Mouse (Mus musculus): ENCODE measurements around the gene Med16.
A peak's percentile ranks its signal among the peaks of the same experiment; 100 is the strongest.

Gene Med16

DNA sequence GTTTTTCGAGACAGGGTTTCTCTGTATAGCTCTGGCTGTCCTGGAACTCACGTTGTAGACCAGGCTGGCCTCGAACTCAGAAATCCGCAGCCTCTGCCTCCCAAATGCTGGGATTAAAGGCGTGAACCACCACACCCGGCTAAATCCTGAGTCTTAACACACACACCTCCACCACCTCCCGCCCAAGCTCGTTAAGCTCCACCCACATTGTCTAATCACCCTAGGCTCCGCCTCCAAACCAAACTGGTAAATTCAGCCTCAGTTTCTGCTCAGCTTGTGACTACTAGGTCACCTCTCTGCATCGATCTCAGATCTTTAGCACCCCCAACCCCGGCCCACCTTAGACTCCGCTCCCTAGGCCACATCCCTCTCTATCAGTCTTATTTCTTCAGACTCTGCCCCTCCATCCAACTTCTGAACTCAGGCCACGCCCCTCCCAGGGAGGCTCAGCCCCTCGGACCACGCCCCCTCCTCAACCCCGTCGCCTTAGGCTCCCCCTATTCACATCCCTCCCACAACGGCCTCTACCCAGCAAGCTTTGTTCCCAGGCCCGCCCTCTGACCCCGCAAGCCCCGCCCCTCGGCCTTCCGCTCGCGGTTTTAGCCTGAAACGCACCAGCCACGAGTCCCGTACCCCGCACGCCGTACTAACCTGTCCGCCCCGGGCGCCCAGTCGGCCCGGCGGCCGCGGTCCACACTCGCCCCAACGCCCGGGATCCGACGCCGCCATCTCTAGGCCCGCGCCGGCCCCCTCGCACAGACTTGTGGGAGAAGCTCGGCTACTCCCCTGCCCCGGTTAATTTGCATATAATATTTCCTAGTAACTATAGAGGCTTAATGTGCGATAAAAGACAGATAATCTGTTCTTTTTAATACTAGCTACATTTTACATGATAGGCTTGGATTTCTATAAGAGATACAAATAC is at the start of gene Med16:
TSS of gene Med16 (minus strand) at position 757 of the 925 bp plus-strand sequence.
- Histone ChIP-seq H3K36me3 (ENCODE audit: control insufficient read depth, insufficient read depth, low read length, poor library complexity, severe bottlenecking) (peaks cover 4% of the 10 kb centered on the region), H3K27me3 (ENCODE audit: control insufficient read depth, insufficient read depth, low read length, poor library complexity, severe bottlenecking) (no peaks in the 10 kb centered on the region)
- DNase-seq (ENCODE audit: low read depth, low spot score) = peak; percentile 98

GRCm38 (mm10) chr10:79958140-79958816 is 49.6 kb upstream of the Med16 start:
- no peaks in the 10 kb centered on the region; the same call in 1 of the 2 replicates for H3K36me3 ChIP-seq (ENCODE audit: control insufficient read depth, insufficient read depth, low read length, poor library complexity, severe bottlenecking)
- no peaks in the 10 kb centered on the region for H3K27me3 ChIP-seq (ENCODE audit: control insufficient read depth, insufficient read depth, low read length, poor library complexity, severe bottlenecking)
- peak; percentile 88 for DNase-seq (ENCODE audit: low read depth, low spot score)

DNA sequence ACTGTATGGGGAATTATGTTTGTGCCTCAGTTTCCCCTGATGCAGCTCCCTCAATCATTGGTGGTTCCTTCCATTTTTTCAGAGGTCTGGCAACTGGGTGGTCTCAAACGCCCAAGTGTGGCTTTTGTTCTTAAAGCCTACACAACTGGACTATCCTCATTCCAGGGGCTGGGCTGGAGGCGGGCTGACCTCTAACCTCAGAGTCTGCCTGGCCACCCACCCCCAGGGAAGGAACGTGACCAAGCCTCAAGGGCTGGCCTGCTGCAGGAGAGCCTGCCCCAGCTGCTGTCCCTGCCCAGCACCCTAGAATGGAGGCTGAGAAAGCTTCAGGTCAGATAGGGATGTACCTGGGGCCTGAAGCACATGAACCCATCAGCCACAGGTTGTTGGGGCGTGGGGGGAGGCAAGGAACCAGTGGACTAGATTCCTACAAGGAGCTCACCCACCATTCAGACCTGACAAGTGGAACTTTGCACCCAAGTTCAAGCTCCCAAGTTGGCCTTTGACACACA is 48.0 kb upstream of the Med16 start:
- no peaks in the 10 kb centered on the region for H3K36me3 ChIP-seq (ENCODE audit: control insufficient read depth, insufficient read depth, low read length, poor library complexity, severe bottlenecking)
- H3K27me3 ChIP-seq (ENCODE audit: control insufficient read depth, insufficient read depth, low read length, poor library complexity, severe bottlenecking) = no peaks in the 10 kb centered on the region
- no peak for DNase-seq (ENCODE audit: low read depth, low spot score)

DNA sequence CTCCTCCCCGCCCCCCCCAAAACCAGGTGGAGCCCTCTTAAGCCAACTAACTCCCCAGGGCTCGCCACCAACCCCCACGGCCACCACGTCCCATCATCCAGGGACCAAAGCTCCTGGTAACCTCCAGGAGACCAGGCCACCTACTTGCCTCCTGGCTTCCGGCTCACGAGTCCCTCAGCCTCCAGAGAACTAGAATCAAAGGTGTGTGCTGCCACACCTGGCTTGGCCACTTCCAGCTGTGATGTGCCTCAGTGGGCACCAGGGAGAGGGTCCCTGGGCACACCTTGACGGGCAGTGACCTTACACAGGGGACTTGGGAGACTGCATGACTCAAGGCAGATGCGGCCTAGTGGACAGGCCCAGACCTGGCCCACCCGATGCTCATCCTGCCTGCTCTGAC is 47.0 kb upstream of the Med16 start:
- Histone ChIP-seq H3K36me3 (ENCODE audit: control insufficient read depth, insufficient read depth, low read length, poor library complexity, severe bottlenecking) (peaks cover 2% of the 10 kb centered on the region; the same call in 1 of the 2 replicates), H3K27me3 (ENCODE audit: control insufficient read depth, insufficient read depth, low read length, poor library complexity, severe bottlenecking) (no peaks in the 10 kb centered on the region)
- no peak for DNase-seq (ENCODE audit: low read depth, low spot score)

- Histone ChIP-seq H3K36me3 (ENCODE audit: control insufficient read depth, insufficient read depth, low read length, poor library complexity, severe bottlenecking) (peaks cover 2% of the 10 kb centered on the region; the same call in 1 of the 2 replicates), H3K27me3 (ENCODE audit: control insufficient read depth, insufficient read depth, low read length, poor library complexity, severe bottlenecking) (no peaks in the 10 kb centered on the region)
- DNase-seq (ENCODE audit: low read depth, low spot score) = peak; percentile 67
These were observed 45.2 kb upstream of the Med16 start for GRCm38 (mm10) chr10:79953946-79954345.

DNA sequence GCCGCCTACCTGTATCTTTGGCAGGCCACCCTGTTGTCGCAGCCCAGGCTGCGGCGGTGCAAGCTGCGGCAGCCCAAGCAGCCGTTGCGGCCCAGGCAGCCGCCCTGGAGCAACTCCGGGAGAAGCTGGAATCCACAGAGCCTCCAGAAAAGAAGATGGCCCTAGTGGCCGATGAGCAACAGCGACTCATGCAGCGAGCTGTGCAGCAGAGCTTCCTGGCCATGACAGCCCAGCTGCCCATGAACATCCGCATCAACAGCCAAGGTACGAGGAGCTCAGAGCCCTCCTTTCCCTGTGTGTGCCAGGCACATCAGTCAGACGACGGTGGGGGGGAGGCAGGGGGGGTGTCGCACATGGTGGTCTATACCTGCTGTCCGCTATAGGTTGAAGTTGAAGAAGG is 41.9 kb upstream of the Med16 start:
- peaks cover 2% of the 10 kb centered on the region; the same call in 1 of the 2 replicates for H3K36me3 ChIP-seq (ENCODE audit: control insufficient read depth, insufficient read depth, low read length, poor library complexity, severe bottlenecking)
- DNase-seq (ENCODE audit: low read depth, low spot score) = no peak
- no peaks in the 10 kb centered on the region for H3K27me3 ChIP-seq (ENCODE audit: control insufficient read depth, insufficient read depth, low read length, poor library complexity, severe bottlenecking)

- no peak for DNase-seq (ENCODE audit: low read depth, low spot score)
- no peaks in the 10 kb centered on the region for H3K27me3 ChIP-seq (ENCODE audit: control insufficient read depth, insufficient read depth, low read length, poor library complexity, severe bottlenecking)
- H3K36me3 ChIP-seq (ENCODE audit: control insufficient read depth, insufficient read depth, low read length, poor library complexity, severe bottlenecking) = peaks cover 2% of the 10 kb centered on the region; the same call in 1 of the 2 replicates
These were observed 41.1 kb upstream of the Med16 start for GRCm38 (mm10) chr10:79949873-79950272.

DNA sequence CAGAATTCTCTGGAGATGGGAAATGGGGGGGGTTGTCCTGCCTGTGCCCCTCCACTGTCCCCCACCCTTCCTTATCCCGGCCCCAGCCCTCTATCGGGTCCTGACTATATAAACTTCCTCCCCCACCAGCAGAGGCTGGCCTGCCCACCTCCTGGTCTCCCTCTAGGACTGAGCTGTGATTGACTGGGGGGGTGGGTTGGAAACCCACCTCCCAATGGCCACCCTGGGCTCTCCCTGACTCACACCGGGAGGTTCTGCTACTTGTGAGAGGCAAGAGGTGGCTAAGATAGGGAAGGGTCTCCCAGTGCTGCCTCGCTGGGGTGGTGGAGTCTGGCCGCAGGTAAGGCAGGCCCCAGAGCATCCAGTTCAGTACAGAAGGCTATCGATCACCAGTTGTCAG is 38.8 kb upstream of the Med16 start:
- DNase-seq (ENCODE audit: low read depth, low spot score) = no peak
- peaks cover 2% of the 10 kb centered on the region; the same call in 1 of the 2 replicates for H3K36me3 ChIP-seq (ENCODE audit: control insufficient read depth, insufficient read depth, low read length, poor library complexity, severe bottlenecking)

GRCm38 (mm10) chr10:79946752-79947322 is 38.1 kb upstream of the Med16 start:
- no peaks in the 10 kb centered on the region for H3K27me3 ChIP-seq (ENCODE audit: control insufficient read depth, insufficient read depth, low read length, poor library complexity, severe bottlenecking)
- peaks cover 2% of the 10 kb centered on the region; the same call in 1 of the 2 replicates for H3K36me3 ChIP-seq (ENCODE audit: control insufficient read depth, insufficient read depth, low read length, poor library complexity, severe bottlenecking)

More for the DNA sequence above, 38.8 kb upstream of the Med16 start:
- H3K27me3 ChIP-seq (ENCODE audit: control insufficient read depth, insufficient read depth, low read length, poor library complexity, severe bottlenecking) = no peaks in the 10 kb centered on the region

DNA sequence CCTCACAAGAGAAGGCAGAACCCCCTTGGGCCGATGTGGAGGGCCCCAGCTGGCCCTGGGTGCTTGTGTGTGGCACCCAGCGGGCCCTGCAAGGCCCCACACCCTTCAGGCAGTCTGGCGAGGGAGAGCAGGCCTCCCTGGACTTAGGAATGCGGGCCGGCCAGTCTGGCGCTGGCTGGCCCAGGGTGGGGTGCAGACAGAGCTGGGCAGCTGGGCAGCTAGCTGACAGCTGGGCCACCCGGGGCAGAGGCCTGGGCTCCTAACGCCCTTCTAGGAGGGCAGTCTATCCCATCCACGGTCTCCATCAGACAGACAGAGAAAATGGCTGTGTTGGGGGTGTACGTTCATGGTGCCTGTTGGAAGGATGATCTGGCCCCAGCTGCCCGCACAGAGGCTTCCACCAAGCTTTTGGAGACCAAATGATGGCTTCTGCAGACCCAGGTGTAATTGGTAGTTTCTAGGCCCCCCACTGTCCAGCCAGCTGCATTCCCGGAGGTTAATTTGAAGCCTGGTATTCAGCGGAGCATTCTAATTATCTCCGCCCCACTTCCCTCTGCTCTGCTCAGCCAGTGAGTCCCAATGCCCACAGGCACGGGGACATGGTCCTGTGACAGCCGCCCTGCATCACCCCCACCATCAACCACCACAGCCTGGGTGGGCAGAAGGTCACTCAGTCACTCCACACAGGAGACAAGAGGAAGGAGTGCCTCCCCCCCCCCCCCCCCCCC is 36.9 kb upstream of the Med16 start:
- H3K36me3 ChIP-seq (ENCODE audit: control insufficient read depth, insufficient read depth, low read length, poor library complexity, severe bottlenecking) = no peaks in the 10 kb centered on the region; the same call in 1 of the 2 replicates
- no peaks in the 10 kb centered on the region for H3K27me3 ChIP-seq (ENCODE audit: control insufficient read depth, insufficient read depth, low read length, poor library complexity, severe bottlenecking)
- no peak for DNase-seq (ENCODE audit: low read depth, low spot score)

More at GRCm38 (mm10) chr10:79946752-79947322, 38.1 kb upstream of the Med16 start:
- DNase-seq (ENCODE audit: low read depth, low spot score) = no peak

DNA sequence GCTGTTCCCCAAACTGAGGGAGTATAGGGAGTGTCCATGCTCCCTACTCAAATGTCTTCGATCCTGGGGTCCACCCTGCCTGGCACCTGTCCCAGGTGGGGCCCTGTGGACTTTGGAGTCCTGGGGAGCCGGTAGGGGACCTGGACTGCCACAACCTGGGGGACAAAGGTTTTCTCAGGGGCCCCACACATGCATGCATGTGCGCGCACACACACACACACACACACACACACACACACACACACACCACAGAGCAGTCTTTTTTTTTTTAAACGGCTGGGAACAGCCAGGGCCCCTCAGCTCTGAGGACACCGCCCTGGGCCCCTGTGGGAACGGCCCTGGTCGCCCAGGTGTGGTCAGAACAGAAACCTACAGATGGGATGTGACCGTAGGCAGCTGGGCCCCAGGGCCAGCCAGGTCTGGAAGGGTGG is 34.8 kb upstream of the Med16 start:
- no peak for DNase-seq (ENCODE audit: low read depth, low spot score)
- Histone ChIP-seq H3K36me3 (ENCODE audit: control insufficient read depth, insufficient read depth, low read length, poor library complexity, severe bottlenecking) (no peaks in the 10 kb centered on the region; the same call in 1 of the 2 replicates), H3K27me3 (ENCODE audit: control insufficient read depth, insufficient read depth, low read length, poor library complexity, severe bottlenecking) (no peaks in the 10 kb centered on the region)

GRCm38 (mm10) chr10:79942988-79943387 is 34.3 kb upstream of the Med16 start:
- DNase-seq (ENCODE audit: low read depth, low spot score) = no peak
- H3K27me3 ChIP-seq (ENCODE audit: control insufficient read depth, insufficient read depth, low read length, poor library complexity, severe bottlenecking) = no peaks in the 10 kb centered on the region
- no peaks in the 10 kb centered on the region; the same call in 1 of the 2 replicates for H3K36me3 ChIP-seq (ENCODE audit: control insufficient read depth, insufficient read depth, low read length, poor library complexity, severe bottlenecking)

DNA sequence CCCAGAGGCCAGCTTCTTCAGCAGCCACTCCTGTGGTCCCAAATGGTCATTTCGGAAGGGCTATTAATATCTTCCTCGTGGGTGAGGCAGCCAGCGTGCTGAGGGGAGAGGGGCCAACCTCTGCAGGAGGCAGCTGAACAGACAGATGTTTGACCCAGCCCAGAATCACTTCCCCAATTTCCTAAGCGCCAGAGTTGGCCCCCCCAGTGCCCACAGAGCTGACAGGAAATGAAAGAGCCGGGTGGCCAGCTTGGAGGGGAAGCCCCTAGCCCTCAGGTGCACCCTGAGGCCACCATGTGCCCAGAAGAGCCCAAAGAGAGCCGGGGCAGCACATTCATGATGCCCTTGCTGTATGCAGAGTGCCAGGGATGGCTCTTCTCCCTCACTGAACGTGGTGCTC is 32.0 kb upstream of the Med16 start:
- peak; percentile 92 for DNase-seq (ENCODE audit: low read depth, low spot score)
- Histone ChIP-seq H3K36me3 (ENCODE audit: control insufficient read depth, insufficient read depth, low read length, poor library complexity, severe bottlenecking) (no peaks in the 10 kb centered on the region), H3K27me3 (ENCODE audit: control insufficient read depth, insufficient read depth, low read length, poor library complexity, severe bottlenecking) (no peaks in the 10 kb centered on the region)

All from splenic B cell, adult 2 months (primary cell).